Mouse (Mus musculus): Measurements from ENCODE around the gene Ccdc92. TPM values are rescaled to one million over a fixed set of nuclear protein-coding genes. Genes with fewer than 3 reads are reported as not detected.
A peak's percentile ranks its signal among the peaks of the same experiment; 100 is the strongest.

The Ccdc92 gene
- polyA plus RNA-seq, 1 experiment from 2014 or later = 26.1 TPM

DNA sequence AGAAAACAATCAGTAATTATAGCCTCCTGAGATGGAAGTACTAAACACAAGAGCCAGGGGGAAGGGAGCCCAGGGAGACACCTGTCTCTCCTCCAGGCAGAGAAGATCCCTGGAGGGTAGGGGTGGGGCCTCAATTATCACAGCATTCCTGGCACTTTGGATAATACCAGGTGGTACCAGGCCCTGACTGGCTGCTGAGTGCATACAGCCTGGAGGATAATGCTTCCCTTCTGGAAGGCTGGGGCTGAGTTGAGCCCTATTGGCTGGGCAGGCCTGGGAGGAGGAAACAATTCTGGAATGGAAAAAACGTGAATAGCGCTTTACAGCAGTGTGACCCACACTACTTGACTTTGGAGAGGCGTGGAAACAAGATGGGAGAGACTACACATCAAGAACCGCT is 10.7 kb downstream of the Ccdc92 start:
- Histone ChIP-seq H3K36me3 (no peaks in the 10 kb centered on the region), H3K27ac (no peak overlapping the region), H3K4me1 (peaks cover 11% of the 10 kb centered on the region), H3K9ac (no peak overlapping the region), H3K4me2 (replicated peaks) (no peak overlapping the region), H3K27me3 (no peaks in the 10 kb centered on the region), H3K4me3 (no peak overlapping the region), H3K9me3 (replicated peaks) (no peaks in the 10 kb centered on the region)
- 56% methylated on average over 4 of the region's 4 CpGs for WGBS
- no peak for ATAC-seq (ENCODE audit: low FRiP score)

GRCm38 (mm10) chr5:124848994-124849393 is 13.2 kb downstream of the Ccdc92 start:
- Histone ChIP-seq H3K9me3 (replicated peaks) (no peaks in the 10 kb centered on the region), H3K4me3 (no peak overlapping the region), H3K27me3 (no peaks in the 10 kb centered on the region), H3K4me2 (replicated peaks) (no peak overlapping the region), H3K9ac (no peak overlapping the region), H3K4me1 (peaks cover 11% of the 10 kb centered on the region), H3K27ac (no peak overlapping the region), H3K36me3 (no peaks in the 10 kb centered on the region)
- no peak for ATAC-seq (ENCODE audit: low FRiP score)
- WGBS = 86% methylated on average over 3 of the region's 3 CpGs

DNA sequence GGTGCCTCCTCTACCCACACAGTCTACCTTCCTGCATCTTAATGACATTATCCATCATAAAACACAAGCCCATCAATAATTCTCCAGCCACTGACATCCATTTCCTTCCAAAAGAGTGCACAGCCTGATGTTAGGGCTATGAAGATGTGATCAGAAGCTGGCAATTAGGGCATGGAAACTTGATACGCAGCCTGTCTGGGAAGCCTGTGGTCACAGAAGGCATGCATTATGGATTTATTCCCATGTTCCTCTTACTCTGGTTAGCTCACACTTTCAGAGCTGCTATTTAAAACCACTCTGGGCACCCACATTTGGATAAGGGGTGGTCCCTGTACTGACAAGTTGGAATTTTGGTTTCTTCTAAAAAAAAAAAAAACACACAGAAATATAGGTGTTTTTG is 15.2 kb downstream of the Ccdc92 start:
- WGBS = 69% methylated on average over 1 of the region's 1 CpGs
- Histone ChIP-seq H3K27me3 (no peaks in the 10 kb centered on the region), H3K27ac (no peak overlapping the region), H3K9me3 (replicated peaks) (no peaks in the 10 kb centered on the region), H3K4me3 (no peak overlapping the region), H3K9ac (no peak overlapping the region), H3K4me1 (peaks cover 15% of the 10 kb centered on the region), H3K36me3 (no peaks in the 10 kb centered on the region), H3K4me2 (replicated peaks) (no peak overlapping the region)
- no peak for ATAC-seq (ENCODE audit: low FRiP score)

DNA sequence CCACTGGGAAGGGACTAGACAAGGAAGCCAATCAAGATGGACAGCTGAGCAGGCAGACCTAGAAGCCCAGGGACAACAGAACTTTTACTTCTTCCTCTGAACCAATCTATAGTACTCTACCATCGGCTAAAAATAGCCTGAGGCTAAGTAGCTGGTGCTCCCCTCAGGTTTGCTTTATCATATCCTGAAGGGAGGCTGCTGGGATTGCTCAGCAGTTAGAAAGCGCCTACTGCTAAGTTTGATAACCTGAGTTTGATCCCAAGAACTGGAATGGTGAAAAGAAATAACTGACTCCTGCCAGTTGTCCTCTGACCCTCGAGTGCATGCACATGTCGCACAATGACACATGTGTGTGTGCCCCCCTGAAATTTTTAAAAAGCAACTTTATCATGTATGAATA is 17.3 kb downstream of the Ccdc92 start:
- Histone ChIP-seq H3K27ac (no peak overlapping the region), H3K4me3 (no peak overlapping the region), H3K9ac (no peak overlapping the region), H3K27me3 (no peaks in the 10 kb centered on the region), H3K4me1 (peaks cover 9% of the 10 kb centered on the region; the same call in 1 of the 2 replicates), H3K4me2 (replicated peaks) (no peak overlapping the region), H3K9me3 (replicated peaks) (no peaks in the 10 kb centered on the region), H3K36me3 (no peaks in the 10 kb centered on the region)
- WGBS = 81% methylated on average over 4 of the region's 4 CpGs
- no peak for ATAC-seq (ENCODE audit: low FRiP score)

- H3K4me1 ChIP-seq = peaks cover 9% of the 10 kb centered on the region; the same call in 1 of the 2 replicates
- H3K4me3 ChIP-seq = no peak overlapping the region
- H3K4me2 ChIP-seq (replicated peaks) = no peak overlapping the region
- ATAC-seq (ENCODE audit: low FRiP score) = no peak
- H3K9me3 ChIP-seq (replicated peaks) = no peaks in the 10 kb centered on the region
- no peak overlapping the region for H3K9ac ChIP-seq
- H3K27ac ChIP-seq = peak overlapping the region; percentile 52
- no peaks in the 10 kb centered on the region for H3K27me3 ChIP-seq
- H3K36me3 ChIP-seq = no peaks in the 10 kb centered on the region
- WGBS = 71% methylated on average over 8 of the region's 8 CpGs
Measured at GRCm38 (mm10) chr5:124843386-124843785, 18.8 kb downstream of the Ccdc92 start.

DNA sequence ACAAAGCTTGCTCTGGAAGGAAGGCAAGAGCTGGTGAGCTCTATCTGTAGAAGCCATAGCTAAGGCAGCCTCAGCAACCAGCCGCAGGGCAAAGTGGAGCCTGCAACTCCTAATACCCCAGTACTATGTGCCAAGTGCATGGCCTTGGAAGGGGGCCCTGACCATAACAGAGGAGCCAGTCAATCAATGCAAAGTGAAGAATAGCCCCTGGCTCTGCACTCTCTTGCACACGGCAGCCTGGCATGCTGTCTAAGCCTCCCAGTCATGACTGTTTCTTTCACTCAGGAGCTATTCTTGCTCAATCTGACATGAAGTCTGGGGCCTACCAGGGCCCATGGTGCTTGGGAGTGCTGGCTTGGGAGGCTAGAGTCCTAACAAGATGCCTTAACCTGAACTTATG is 21.6 kb downstream of the Ccdc92 start:
- ATAC-seq (ENCODE audit: low FRiP score) = no peak
- peaks cover 4% of the 10 kb centered on the region; the same call in 1 of the 2 replicates for H3K4me1 ChIP-seq
- H3K9ac ChIP-seq = no peak overlapping the region
- H3K4me3 ChIP-seq = no peak overlapping the region
- H3K27me3 ChIP-seq = no peaks in the 10 kb centered on the region
- H3K9me3 ChIP-seq (replicated peaks) = no peaks in the 10 kb centered on the region
- peaks cover 13% of the 10 kb centered on the region for H3K36me3 ChIP-seq
- no peak overlapping the region for H3K27ac ChIP-seq
- no peak overlapping the region for H3K4me2 ChIP-seq (replicated peaks)
- 88% methylated on average over 2 of the region's 2 CpGs for WGBS

GRCm38 (mm10) chr5:124840202-124840601 is 22.0 kb downstream of the Ccdc92 start:
- H3K27me3 ChIP-seq = no peaks in the 10 kb centered on the region
- no peak overlapping the region for H3K4me2 ChIP-seq (replicated peaks)
- H3K9ac ChIP-seq = no peak overlapping the region
- no peak overlapping the region for H3K27ac ChIP-seq
- peaks cover 4% of the 10 kb centered on the region; the same call in 1 of the 2 replicates for H3K4me1 ChIP-seq
- no peak overlapping the region for H3K4me3 ChIP-seq
- ATAC-seq (ENCODE audit: low FRiP score) = no peak
- H3K36me3 ChIP-seq = peaks cover 17% of the 10 kb centered on the region
- no peaks in the 10 kb centered on the region for H3K9me3 ChIP-seq (replicated peaks)
- WGBS = 75% methylated on average over 7 of the region's 7 CpGs

DNA sequence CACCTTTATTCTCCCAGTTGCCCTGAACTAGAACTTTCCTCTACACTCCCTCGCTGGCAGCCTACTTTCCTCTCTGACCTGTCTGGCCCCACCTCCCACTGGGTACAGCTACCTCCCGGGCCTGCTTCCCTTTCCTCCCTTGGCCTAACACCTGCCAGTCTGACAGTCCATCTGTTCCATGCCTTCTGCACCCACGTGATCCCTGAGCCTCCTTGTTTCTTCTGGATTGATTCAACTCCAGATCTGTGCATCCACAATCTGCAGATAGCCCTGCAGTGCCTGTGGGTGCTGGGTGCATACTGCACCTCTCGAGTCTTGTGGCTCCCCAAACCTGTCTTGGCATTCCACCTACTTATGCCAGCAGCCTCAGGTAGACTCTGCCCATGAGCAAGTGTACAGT is 25.6 kb downstream of the Ccdc92 start:
- Histone ChIP-seq H3K9me3 (replicated peaks) (no peaks in the 10 kb centered on the region), H3K9ac (no peak overlapping the region), H3K4me1 (no peaks in the 10 kb centered on the region; the same call in 1 of the 2 replicates), H3K36me3 (peaks cover 34% of the 10 kb centered on the region), H3K4me2 (replicated peaks) (no peak overlapping the region), H3K4me3 (no peak overlapping the region), H3K27me3 (no peaks in the 10 kb centered on the region), H3K27ac (no peak overlapping the region)
- no peak for ATAC-seq (ENCODE audit: low FRiP score)
- 68% methylated on average over 4 of the region's 4 CpGs for WGBS

DNA sequence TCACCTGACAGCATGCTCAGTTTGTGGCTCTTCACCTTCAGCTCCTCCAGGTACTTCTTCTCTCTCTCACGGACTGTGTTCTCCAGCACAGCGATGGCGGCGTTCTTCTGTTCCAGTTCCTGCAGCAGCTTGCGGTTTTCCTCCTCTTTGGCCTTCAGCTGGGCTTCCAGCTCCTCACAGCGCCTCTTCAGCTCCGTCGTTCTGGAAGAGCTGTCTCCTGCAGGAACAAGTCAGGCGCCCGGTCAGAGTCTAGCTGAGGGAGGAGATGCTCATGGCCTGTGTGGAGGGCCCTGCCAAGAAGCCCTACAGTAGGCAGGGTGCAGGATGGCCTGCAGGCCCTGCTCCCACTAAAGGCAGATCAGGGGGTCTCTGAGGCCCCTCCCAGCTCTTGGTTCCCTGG is 26.1 kb downstream of the Ccdc92 start:
- Histone ChIP-seq H3K27me3 (no peaks in the 10 kb centered on the region), H3K36me3 (peaks cover 34% of the 10 kb centered on the region), H3K9ac (no peak overlapping the region), H3K4me3 (no peak overlapping the region), H3K4me1 (no peaks in the 10 kb centered on the region; the same call in 1 of the 2 replicates), H3K27ac (no peak overlapping the region), H3K4me2 (replicated peaks) (no peak overlapping the region), H3K9me3 (replicated peaks) (no peaks in the 10 kb centered on the region)
- 91% methylated on average over 10 of the region's 10 CpGs for WGBS
- ATAC-seq (ENCODE audit: low FRiP score) = no peak

GRCm38 (mm10) chr5:124835218-124835617 is 27.0 kb downstream of the Ccdc92 start:
- no peak for ATAC-seq (ENCODE audit: low FRiP score)
- Histone ChIP-seq H3K4me3 (no peak overlapping the region), H3K4me1 (no peaks in the 10 kb centered on the region), H3K27ac (no peak overlapping the region), H3K36me3 (peaks cover 34% of the 10 kb centered on the region), H3K4me2 (replicated peaks) (no peak overlapping the region), H3K9me3 (replicated peaks) (no peaks in the 10 kb centered on the region), H3K27me3 (no peaks in the 10 kb centered on the region), H3K9ac (no peak overlapping the region)
- 94% methylated on average over 15 of the region's 15 CpGs for WGBS

DNA sequence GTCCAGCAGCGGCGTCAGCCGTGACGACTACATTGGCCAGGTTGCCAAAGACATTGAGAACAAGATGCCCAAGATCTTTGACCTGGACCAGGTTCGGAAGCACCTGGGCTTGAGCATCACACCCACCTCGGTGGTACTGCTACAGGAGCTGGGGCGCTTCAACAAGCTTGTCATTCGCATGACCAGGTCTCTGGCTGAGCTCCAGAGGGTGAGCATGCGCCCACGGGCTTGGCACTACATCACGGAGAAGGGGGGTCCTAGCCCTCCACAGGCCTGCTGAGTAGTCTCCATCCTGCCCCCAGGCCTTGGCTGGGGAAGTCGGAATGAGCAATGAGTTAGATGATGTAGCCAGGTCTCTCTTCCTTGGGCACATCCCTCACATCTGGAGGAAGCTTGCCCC is 31.9 kb downstream of the Ccdc92 start:
- Histone ChIP-seq H3K4me2 (replicated peaks) (no peak overlapping the region), H3K4me1 (no peaks in the 10 kb centered on the region), H3K9me3 (replicated peaks) (no peaks in the 10 kb centered on the region), H3K27me3 (no peaks in the 10 kb centered on the region), H3K27ac (no peak overlapping the region), H3K9ac (no peak overlapping the region), H3K4me3 (no peak overlapping the region), H3K36me3 (peaks cover 17% of the 10 kb centered on the region)
- WGBS = 94% methylated on average over 12 of the region's 12 CpGs
- no peak for ATAC-seq (ENCODE audit: low FRiP score)

- Histone ChIP-seq H3K9ac (no peak overlapping the region), H3K4me2 (replicated peaks) (no peak overlapping the region), H3K9me3 (replicated peaks) (peaks cover 3% of the 10 kb centered on the region; the same call in 1 of the 2 replicates), H3K4me1 (peaks cover 3% of the 10 kb centered on the region; the same call in 1 of the 2 replicates), H3K27me3 (no peaks in the 10 kb centered on the region), H3K4me3 (no peak overlapping the region), H3K36me3 (no peaks in the 10 kb centered on the region), H3K27ac (no peak overlapping the region)
- ATAC-seq (ENCODE audit: low FRiP score) = no peak
- 82% methylated on average over 18 of the region's 18 CpGs for WGBS
Measured at GRCm38 (mm10) chr5:124822128-124822894, 39.9 kb downstream of the Ccdc92 start.

- H3K27ac ChIP-seq = no peak overlapping the region
Measured at GRCm38 (mm10) chr5:124817050-124817449, 45.2 kb downstream of the Ccdc92 start.

More at GRCm38 (mm10) chr5:124817050-124817449, 45.2 kb downstream of the Ccdc92 start:
- Histone ChIP-seq H3K36me3 (no peaks in the 10 kb centered on the region), H3K4me3 (no peak overlapping the region), H3K4me1 (no peaks in the 10 kb centered on the region), H3K9ac (no peak overlapping the region), H3K27me3 (no peaks in the 10 kb centered on the region), H3K9me3 (replicated peaks) (peaks cover 3% of the 10 kb centered on the region; the same call in 1 of the 2 replicates), H3K4me2 (replicated peaks) (no peak overlapping the region)
- WGBS = 90% methylated on average over 15 of the region's 15 CpGs
- no peak for ATAC-seq (ENCODE audit: low FRiP score)

All from hindbrain, embryonic 12.5 days (tissue).